Mouse (Mus musculus) yolk sac, embryonic 10.5 days (tissue): ENCODE data around the gene Pwwp2a.

Experiments
- DNase-seq: peaks from one replicate; pipeline ENCODE4 v3.0.0-alpha.2; 2017; ENCODE audit warnings: low spot score

The Pwwp2a gene

GRCm38 (mm10) chr11:43727796-43728195 is 46.0 kb downstream of the Pwwp2a start:
- DNase-seq = no peak

- no peak for DNase-seq
Observed at GRCm38 (mm10) chr11:43728737-43729301, 47.0 kb downstream of the Pwwp2a start.

GRCm38 (mm10) chr11:43747233-43748226 is 65.7 kb downstream of the Pwwp2a start, which contains the start of gene Ttc1:
TSS of gene Ttc1 (minus strand) at chr11:43748008.
- DNase-seq = peak; percentile 95

GRCm38 (mm10) chr11:43751542-43751941 is 69.7 kb downstream of the Pwwp2a start:
- DNase-seq = no peak

GRCm38 (mm10) chr11:43754568-43754967 is 72.8 kb downstream of the Pwwp2a start:
- DNase-seq = no peak

- no peak for DNase-seq
Observed at GRCm38 (mm10) chr11:43755411-43755810, 73.6 kb downstream of the Pwwp2a start.

- no peak for DNase-seq
Observed at GRCm38 (mm10) chr11:43758436-43758835, 76.6 kb downstream of the Pwwp2a start.

GRCm38 (mm10) chr11:43766922-43767648 is 85.3 kb downstream of the Pwwp2a start:
- DNase-seq = peak; percentile 66

- no peak for DNase-seq
Observed at GRCm38 (mm10) chr11:43767749-43768148, 86.0 kb downstream of the Pwwp2a start.

- no peak for DNase-seq
Observed at GRCm38 (mm10) chr11:43770110-43770509, 88.3 kb downstream of the Pwwp2a start.
